Mouse (Mus musculus) C2C12 (cell line): ENCODE measurements around the gene Preb.

Experiments used
- CEBPB ChIP-seq: IDR thresholded peaks from one replicate; pipeline ENCODE4 v1.6.1; 2011; ENCODE audit warnings: low read depth, mild to moderate bottlenecking, control low read depth, moderate library complexity
- CTCF ChIP-seq: IDR thresholded peaks from one replicate; pipeline ENCODE4 v1.5.1; 2011; ENCODE audit not compliant: control insufficient read depth, insufficient read depth, insufficient read length
- FOSL1 ChIP-seq: IDR thresholded peaks from one replicate; pipeline ENCODE4 v1.8.0; 2011; ENCODE audit warnings: mild to moderate bottlenecking, low read length; ENCODE audit not compliant: poor library complexity, insufficient read depth, severe bottlenecking
- MAX ChIP-seq: IDR thresholded peaks from one replicate; pipeline ENCODE4 v1.6.1; 2011; ENCODE audit warnings: mild to moderate bottlenecking, control low read depth
- MYOD1 ChIP-seq: IDR thresholded peaks from one replicate; pipeline ENCODE4 v1.6.1; 2011; ENCODE audit warnings: low read depth; ENCODE audit not compliant: control insufficient read depth, insufficient read length

- TF ChIP-seq CTCF (no peak), MYOD1 (no peak), MAX (no peak), FOSL1 (no peak), CEBPB (no peak)
Observed at GRCm38 (mm10) chr5:30930846-30931245, 29.3 kb downstream of the Preb start.
